Mouse (Mus musculus) kidney, postnatal 4 days (tissue): ENCODE measurements around the gene Lsm2.
"Not testable (repeated sequence)": the region's sequence is repeated elsewhere in the genome, so short reads cannot be mapped to it uniquely, and the experiment has no call there.

Source experiments
- DNase-seq, 2 experiments: peaks; one replicate each; pipeline ENCODE4 v3.0.0; 2021; ENCODE audit warnings: mixed read lengths in 2 of 2

Lsm2 gene

GRCm38 (mm10) chr17:34981690-34982180, at the start of gene Lsm2:
Gene Lsm2, plus strand, starts transcription at chr17:34981862.
- DNase-seq, result peak; percentile 92 to 96

GRCm38 (mm10) chr17:34932287-34932686, 49.4 kb upstream of the Lsm2 start:
- no peak for DNase-seq

GRCm38 (mm10) chr17:34934031-34934430, 47.6 kb upstream of the Lsm2 start:
- peak; percentile 51 to 70 for DNase-seq

- DNase-seq, result peak in 1 of 2 experiments; percentile 60
Measured at GRCm38 (mm10) chr17:34934830-34935229, 46.8 kb upstream of the Lsm2 start.

GRCm38 (mm10) chr17:34937960-34938505, 43.6 kb upstream of the Lsm2 start:
- no peak for DNase-seq

- DNase-seq, result peak; percentile 56 to 74
Measured at GRCm38 (mm10) chr17:34941344-34942041, 40.2 kb upstream of the Lsm2 start.

- DNase-seq, result no peak
Measured at GRCm38 (mm10) chr17:34943128-34943815, 38.4 kb upstream of the Lsm2 start.

GRCm38 (mm10) chr17:34944362-34944761, 37.3 kb upstream of the Lsm2 start:
- DNase-seq, result no peak

GRCm38 (mm10) chr17:34946486-34947140, 35.0 kb upstream of the Lsm2 start:
- DNase-seq, result peak in 1 of 2 experiments; percentile 59

- peak; percentile 64 to 75 for DNase-seq
Measured at GRCm38 (mm10) chr17:34947606-34948005, 34.1 kb upstream of the Lsm2 start.

GRCm38 (mm10) chr17:34948721-34949552, 32.7 kb upstream of the Lsm2 start:
- DNase-seq, result not testable (repeated sequence)

GRCm38 (mm10) chr17:34949553-34949969, 32.1 kb upstream of the Lsm2 start:
- DNase-seq, result no peak

- no peak for DNase-seq
Measured at GRCm38 (mm10) chr17:34950514-34951455, 30.9 kb upstream of the Lsm2 start.

- DNase-seq, result no peak
Measured at GRCm38 (mm10) chr17:34951636-34952377, 29.9 kb upstream of the Lsm2 start.

- peak; percentile 86 to 90 for DNase-seq
Measured at GRCm38 (mm10) chr17:34952378-34953040, 29.2 kb upstream of the Lsm2 start.

GRCm38 (mm10) chr17:34953258-34953657, 28.4 kb upstream of the Lsm2 start:
- DNase-seq, result no peak

- no peak for DNase-seq
Measured at GRCm38 (mm10) chr17:34953904-34954303, 27.8 kb upstream of the Lsm2 start.

GRCm38 (mm10) chr17:34954831-34955230, 26.8 kb upstream of the Lsm2 start:
- DNase-seq, result no peak

GRCm38 (mm10) chr17:34955884-34956283, 25.8 kb upstream of the Lsm2 start:
- DNase-seq, result no peak

GRCm38 (mm10) chr17:34956340-34956739, 25.3 kb upstream of the Lsm2 start:
- DNase-seq, result no peak
